Mouse (Mus musculus): ENCODE data around the gene Coq9. TPM values are rescaled to one million over a fixed set of nuclear protein-coding genes. Genes with fewer than 3 reads are reported as not detected.
A peak's percentile ranks its signal among the peaks of the same experiment; 100 is the strongest.

Gene Coq9
- total and polyA plus RNA-seq, 3 experiments: 48.5 to 82.2 (median 68.8) TPM

DNA sequence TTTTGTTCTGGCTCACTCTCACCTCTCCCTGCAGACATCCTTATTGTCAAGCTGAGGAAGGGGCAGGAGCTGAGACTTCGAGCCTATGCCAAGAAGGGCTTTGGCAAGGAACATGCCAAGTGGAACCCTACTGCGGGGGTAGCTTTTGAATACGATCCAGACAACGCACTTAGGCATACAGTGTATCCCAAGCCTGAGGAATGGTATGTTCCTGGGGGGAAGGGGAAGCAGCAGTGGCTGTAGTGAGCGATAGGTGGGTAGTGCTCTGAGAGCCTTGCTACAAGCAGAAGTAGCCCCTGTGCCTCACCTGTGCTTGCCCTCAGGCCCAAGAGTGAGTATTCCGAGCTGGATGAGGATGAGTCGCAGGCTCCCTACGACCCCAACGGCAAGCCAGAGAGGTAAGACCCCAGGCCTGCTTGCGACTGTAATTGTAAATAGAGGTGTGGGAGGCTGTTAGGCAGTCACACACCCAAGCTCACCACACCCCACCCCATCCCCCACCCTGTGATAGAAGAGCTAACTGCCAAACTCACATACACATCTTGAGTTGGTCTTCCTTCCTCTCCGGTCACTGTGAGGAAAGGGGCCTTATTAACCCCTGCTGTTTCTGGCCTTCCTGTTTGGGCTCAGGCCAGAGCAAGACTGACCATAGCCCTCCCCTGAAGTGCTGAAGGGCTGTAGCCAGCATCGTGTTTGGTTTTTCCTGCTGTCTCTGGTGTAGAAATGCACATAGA, 24.5 kb downstream of the Coq9 start:
- no peak overlapping the region for H3K4me2 ChIP-seq (ENCODE audit: insufficient read depth, low read depth, poor library complexity, severe bottlenecking)
- peaks cover 6 to 27% of the 10 kb centered on the region in 2 experiments for H3K4me1 ChIP-seq (ENCODE audit: control insufficient read depth in 1 of 2, insufficient read depth in 2 of 2)
- DNase-seq (ENCODE audit: extremely low read depth): no peak
- peaks cover 60 to 84% of the 10 kb centered on the region in 2 experiments for H3K36me3 ChIP-seq (replicated peaks in 1 of 2; ENCODE audit: control insufficient read depth in 1 of 2, insufficient read depth in 1 of 2, low read length in 1 of 2)
- no peak overlapping the region for H3K27ac ChIP-seq (ENCODE audit: insufficient read depth, low read depth)
- H3K9ac ChIP-seq (ENCODE audit: insufficient read depth, low read depth): no peak overlapping the region
- in situ Hi-C loops (cut with MboI; ENCODE audit: low pct_ligation_motif_present, low pct_unique_long_range_greater_than_20kb, low sequenced_read_pairs): no loop called here
- TF ChIP-seq KAT2A (IDR thresholded peaks at IDR 0.05; ENCODE audit: insufficient replicate concordance, low read length) (no peak), SMC3 (IDR thresholded peaks at IDR 0.05; ENCODE audit: low read depth, low read length) (no peak), PAX5 (IDR thresholded peaks at IDR 0.05; ENCODE audit: low read length) (no peak), MYC (IDR thresholded peaks at IDR 0.05; ENCODE audit: low read depth, low read length) (no peak), EP300 (IDR thresholded peaks at IDR 0.05; ENCODE audit: low read length) (no peak), CHD1 (IDR thresholded peaks at IDR 0.05; ENCODE audit: low read depth, low read length) (no peak), MAX (IDR thresholded peaks at IDR 0.05; ENCODE audit: low read length) (no peak), CTCF (conservative IDR thresholded peaks at IDR 0.05 in 1 of 2, IDR thresholded peaks at IDR 0.05 in 1 of 2; ENCODE audit: low read depth in 2 of 2, low read length in 2 of 2) (no peak), USF1 (IDR thresholded peaks at IDR 0.05; ENCODE audit: low read depth, low read length) (no peak), RAD21 (IDR thresholded peaks at IDR 0.05; ENCODE audit: low read depth, low read length) (no peak), USF2 (conservative IDR thresholded peaks at IDR 0.05; ENCODE audit: low read depth, low read length) (no peak), TBP (conservative IDR thresholded peaks at IDR 0.05; ENCODE audit: low read depth, low read length) (no peak), ZNF384 (IDR thresholded peaks at IDR 0.05; ENCODE audit: low read depth, low read length) (no peak), JUND (conservative IDR thresholded peaks at IDR 0.05; ENCODE audit: low read depth, low read length) (no peak), ETS1 (conservative IDR thresholded peaks at IDR 0.05; ENCODE audit: low read depth, low read length) (no peak), RCOR1 (conservative IDR thresholded peaks at IDR 0.05; ENCODE audit: low read depth, low read length) (no peak)
- dilution Hi-C loops (cut with MboI; ENCODE audit: extremely low pct_ligation_motif_present, extremely low pct_unique_long_range_greater_than_20kb, low sequenced_read_pairs): no loop called here
- peaks cover 25% of the 10 kb centered on the region for H3K79me2 ChIP-seq (replicated peaks; ENCODE audit: control insufficient read depth, extremely low read depth, insufficient read depth, poor library complexity, severe bottlenecking)
- H3K27me3 ChIP-seq (replicated peaks): no peaks in the 10 kb centered on the region
- H3K9me3 ChIP-seq (replicated peaks; ENCODE audit: low read length): no peaks in the 10 kb centered on the region
- H3K4me3 ChIP-seq (replicated peaks in 1 of 3; ENCODE audit: low read depth in 2 of 3, low read length in 2 of 3, poor library complexity in 1 of 3): no peak overlapping the region

DNA sequence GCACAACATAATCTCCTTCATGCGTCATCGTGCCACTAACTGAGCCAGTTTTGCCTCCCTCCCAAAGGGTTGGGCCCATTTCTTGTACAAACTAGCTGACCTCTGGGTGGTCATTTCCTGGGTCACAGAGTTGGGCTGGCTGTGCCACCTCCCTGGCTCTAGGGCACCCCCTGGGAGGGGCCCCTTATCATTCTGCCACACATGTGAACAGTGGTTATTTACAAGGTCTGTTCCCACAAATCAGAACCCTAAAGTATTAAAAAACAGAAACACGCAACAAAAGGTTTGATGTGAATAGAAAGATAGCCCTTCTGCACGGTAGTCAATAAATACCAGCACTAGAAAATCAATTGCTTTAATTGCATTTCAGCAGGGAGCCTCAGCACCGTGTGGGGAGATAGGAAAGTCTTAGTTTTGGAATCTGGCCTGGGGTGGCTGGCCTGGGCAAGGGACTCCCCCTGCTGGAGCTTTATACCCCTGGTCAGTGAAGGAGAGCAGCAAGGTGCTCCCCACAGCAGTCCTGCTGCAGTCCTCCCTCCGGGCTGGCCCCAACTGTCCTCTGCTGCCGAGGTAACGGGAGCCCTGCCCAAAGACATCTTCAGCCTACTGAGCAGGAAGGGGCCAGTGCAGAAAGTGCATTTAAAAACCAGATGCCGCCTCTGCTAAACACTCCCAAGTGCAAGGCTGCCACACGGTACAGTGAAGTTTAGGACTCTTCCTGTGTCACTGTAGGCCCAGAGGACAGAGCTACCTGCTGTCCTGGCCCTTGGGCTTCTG, 26.0 kb downstream of the Coq9 start:
- Histone ChIP-seq H3K27me3 (replicated peaks) (no peaks in the 10 kb centered on the region), H3K4me1 (ENCODE audit: control insufficient read depth in 1 of 2, insufficient read depth in 2 of 2) (peaks cover 4 to 29% of the 10 kb centered on the region in 2 experiments), H3K9me3 (replicated peaks; ENCODE audit: low read length) (no peaks in the 10 kb centered on the region), H3K4me3 (replicated peaks in 1 of 3; ENCODE audit: low read depth in 2 of 3, low read length in 2 of 3, poor library complexity in 1 of 3) (no peak overlapping the region), H3K27ac (ENCODE audit: insufficient read depth, low read depth) (no peak overlapping the region), H3K79me2 (replicated peaks; ENCODE audit: control insufficient read depth, extremely low read depth, insufficient read depth, poor library complexity, severe bottlenecking) (peaks cover 12% of the 10 kb centered on the region), H3K4me2 (ENCODE audit: insufficient read depth, low read depth, poor library complexity, severe bottlenecking) (no peak overlapping the region), H3K9ac (ENCODE audit: insufficient read depth, low read depth) (no peak overlapping the region), H3K36me3 (replicated peaks in 1 of 2; ENCODE audit: control insufficient read depth in 1 of 2, insufficient read depth in 1 of 2, low read length in 1 of 2) (peaks cover 60 to 94% of the 10 kb centered on the region in 2 experiments)
- no peak for DNase-seq (ENCODE audit: extremely low read depth)
- dilution Hi-C loops (cut with MboI; ENCODE audit: extremely low pct_ligation_motif_present, extremely low pct_unique_long_range_greater_than_20kb, low sequenced_read_pairs): no loop called here
- in situ Hi-C loops (cut with MboI; ENCODE audit: low pct_ligation_motif_present, low pct_unique_long_range_greater_than_20kb, low sequenced_read_pairs): no loop called here
- TF ChIP-seq MAZ (IDR thresholded peaks at IDR 0.05; ENCODE audit: low read depth, low read length): no peak
- no peak for TF ChIP-seq ZNF384 (IDR thresholded peaks at IDR 0.05; ENCODE audit: low read depth, low read length)
- no peak for TF ChIP-seq MAFK (IDR thresholded peaks at IDR 0.05; ENCODE audit: insufficient replicate concordance, low read length)
- peak in 1 of 2 experiments; percentile 7; a peak in 1 of 4 replicates for TF ChIP-seq CTCF (conservative IDR thresholded peaks at IDR 0.05 in 1 of 2, IDR thresholded peaks at IDR 0.05 in 1 of 2; ENCODE audit: low read depth in 2 of 2, low read length in 2 of 2)
- no peak for TF ChIP-seq POLR2AphosphoS2 (IDR thresholded peaks at IDR 0.05; ENCODE audit: low read depth, low read length)
- TF ChIP-seq CHD1 (IDR thresholded peaks at IDR 0.05; ENCODE audit: low read depth, low read length): no peak
- TF ChIP-seq USF1 (IDR thresholded peaks at IDR 0.05; ENCODE audit: low read depth, low read length): no peak
- no peak for TF ChIP-seq KAT2A (IDR thresholded peaks at IDR 0.05; ENCODE audit: insufficient replicate concordance, low read length)
- no peak for TF ChIP-seq ELF1 (IDR thresholded peaks at IDR 0.05; ENCODE audit: low read depth, low read length)

All from CH12.LX (cell line).